Mouse (Mus musculus) forebrain, embryonic 16.5 days (tissue): ENCODE measurements at regions not wholly inside any gene's neighbourhood (a gene's known extent, or its start where the extent isn't known, plus 50 kb on each side); places are given as distances from the start of the nearest gene placed in this dataset.

Experiments used
- ATAC-seq: fragments of 200-750 bp; cut with Nextera tagmentation; 2 replicates; pipeline ENCODE4 v1.8.0; 2017; ENCODE audit warnings: mild to moderate bottlenecking, moderate library complexity
- H3K27ac ChIP-seq: fragments of 300-500 bp; sonication (generic); 2 replicates; pipeline ENCODE4 v1.5.1; 2014; ENCODE audit warnings: low read length, control low read depth
- H3K27me3 ChIP-seq: fragments of 300-500 bp; sonication (generic); replicated peaks from 2 replicates; pipeline ENCODE4 v1.6.1; 2014; ENCODE audit warnings: low read length; ENCODE audit not compliant: control insufficient read depth, insufficient read depth
- H3K36me3 ChIP-seq: fragments of 300-500 bp; sonication (generic); 2 replicates; pipeline ENCODE4 v1.6.1; 2014; ENCODE audit not compliant: control insufficient read depth, insufficient read depth
- H3K4me1 ChIP-seq: fragments of 300-500 bp; sonication (generic); replicated peaks from 2 replicates; pipeline ENCODE4 v1.6.1; 2014; ENCODE audit warnings: low read length; ENCODE audit not compliant: control insufficient read depth, insufficient read depth
- H3K4me2 ChIP-seq: fragments of 300-500 bp; sonication (generic); 2 replicates; pipeline ENCODE4 v1.6.1; 2014; ENCODE audit warnings: mild to moderate bottlenecking, low read length, control low read depth
- H3K4me3 ChIP-seq: fragments of 300-500 bp; sonication (generic); replicated peaks from 2 replicates; pipeline ENCODE4 v1.5.1; 2014; ENCODE audit warnings: mild to moderate bottlenecking, low read length, control low read depth
- H3K9ac ChIP-seq: fragments of 300-500 bp; sonication (generic); replicated peaks from 2 replicates; pipeline ENCODE4 v1.6.1; 2014; ENCODE audit warnings: low read depth, low read length, control low read depth
- H3K9me3 ChIP-seq: fragments of 300-500 bp; sonication (generic); 2 replicates; pipeline ENCODE4 v1.6.1; 2016; ENCODE audit warnings: low read length; ENCODE audit not compliant: control insufficient read depth
- WGBS: fragments of 180-500 bp; shearing (Covaris S2); extraction: QIAGEN DNeasy Blood & Tissue Kit; methylation state at CpG from one replicate; pipeline ENCODE4 v1.1.7; 2014; 5-methylcytosine and 5-hydroxymethylcytosine counted together

DNA sequence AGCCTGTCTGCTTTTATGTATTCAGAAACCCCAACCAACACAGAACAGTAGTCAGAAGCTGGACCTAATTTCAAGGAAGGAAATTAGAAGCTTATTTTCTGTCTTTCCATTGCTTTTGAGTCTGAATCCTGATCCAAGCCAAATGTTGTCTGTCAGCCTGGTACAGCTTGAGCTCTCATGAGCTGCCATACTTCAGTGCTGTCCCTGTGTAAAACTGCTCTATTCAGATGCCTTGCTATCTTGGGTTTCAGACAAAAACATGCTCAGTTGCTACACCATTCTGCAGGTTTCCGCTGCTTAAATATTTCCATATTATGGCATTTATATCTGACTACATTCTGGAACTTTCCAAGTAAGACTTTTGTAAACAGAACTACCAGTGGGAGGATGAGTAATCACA lies 1403.2 kb downstream of the Epha7 start:
- Histone ChIP-seq H3K4me3 (no peak overlapping the region), H3K36me3 (no peaks in the 10 kb centered on the region), H3K9me3 (no peaks in the 10 kb centered on the region), H3K27me3 (no peaks in the 10 kb centered on the region), H3K27ac (no peak overlapping the region), H3K9ac (no peak overlapping the region), H3K4me1 (no peaks in the 10 kb centered on the region), H3K4me2 (no peak overlapping the region)
- ATAC-seq: no peak
- 78% methylated on average over 1 of the region's 1 CpGs for WGBS

GRCm38 (mm10) chr4:30227139-30227538 lies 1414.2 kb downstream of the Epha7 start:
- H3K9ac ChIP-seq: no peak overlapping the region
- peak; percentile 84 for ATAC-seq
- no peak overlapping the region for H3K27ac ChIP-seq
- H3K4me2 ChIP-seq: no peak overlapping the region
- H3K9me3 ChIP-seq: no peaks in the 10 kb centered on the region
- H3K4me3 ChIP-seq: no peak overlapping the region
- no peaks in the 10 kb centered on the region for H3K36me3 ChIP-seq
- no peaks in the 10 kb centered on the region for H3K27me3 ChIP-seq
- H3K4me1 ChIP-seq: 0 out of 2 replicates have a peak, but pooled peaks cover 2% of the 10 kb centered on the region

- WGBS: 35% methylated on average over 2 of the region's 2 CpGs
- H3K27me3 ChIP-seq: no peaks in the 10 kb centered on the region
- H3K9me3 ChIP-seq: no peaks in the 10 kb centered on the region
- H3K4me1 ChIP-seq: no peaks in the 10 kb centered on the region
- H3K27ac ChIP-seq: no peak overlapping the region
- H3K9ac ChIP-seq: no peak overlapping the region
- H3K36me3 ChIP-seq: no peaks in the 10 kb centered on the region
- H3K4me3 ChIP-seq: no peak overlapping the region
- ATAC-seq: peak; percentile 83
- H3K4me2 ChIP-seq: no peak overlapping the region
These were observed 1449.2 kb downstream of the Epha7 start for GRCm38 (mm10) chr4:30262101-30262500.

DNA sequence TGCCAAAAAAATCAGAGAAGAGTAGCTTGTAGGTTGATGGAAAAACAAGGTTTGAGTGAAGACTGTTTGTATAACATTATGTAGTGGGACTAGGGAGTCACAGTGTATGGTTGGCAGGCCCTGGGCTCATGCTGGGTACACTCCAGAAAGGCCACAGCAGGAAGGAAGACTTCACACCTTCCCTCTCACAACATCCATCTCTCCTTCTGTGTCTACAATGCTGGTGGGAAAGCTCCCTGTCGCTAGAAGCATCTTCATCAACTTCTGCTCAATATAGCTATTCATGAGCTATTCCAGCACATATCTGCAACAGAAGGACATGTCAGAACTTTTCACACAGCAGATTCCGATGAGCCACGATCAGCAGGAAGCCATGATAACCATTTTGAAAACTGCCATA lies 1455.1 kb downstream of the Epha7 start:
- ATAC-seq: peak; percentile 92
- Histone ChIP-seq H3K27me3 (no peaks in the 10 kb centered on the region), H3K27ac (no peak overlapping the region), H3K4me1 (no peaks in the 10 kb centered on the region), H3K4me3 (no peak overlapping the region), H3K36me3 (no peaks in the 10 kb centered on the region), H3K9me3 (no peaks in the 10 kb centered on the region), H3K4me2 (no peak overlapping the region), H3K9ac (no peak overlapping the region)
- 59% methylated on average over 3 of the region's 3 CpGs for WGBS

GRCm38 (mm10) chr4:30270000-30270399 lies 1457.1 kb downstream of the Epha7 start:
- Histone ChIP-seq H3K36me3 (no peaks in the 10 kb centered on the region), H3K27ac (no peak overlapping the region), H3K4me3 (no peak overlapping the region), H3K9me3 (no peaks in the 10 kb centered on the region), H3K27me3 (no peaks in the 10 kb centered on the region), H3K4me2 (no peak overlapping the region), H3K4me1 (no peaks in the 10 kb centered on the region), H3K9ac (no peak overlapping the region)
- no peak for ATAC-seq

GRCm38 (mm10) chr4:30312438-30312837 lies 1499.5 kb downstream of the Epha7 start:
- 8% methylated on average over 2 of the region's 2 CpGs for WGBS
- no peaks in the 10 kb centered on the region for H3K9me3 ChIP-seq
- no peak overlapping the region for H3K27ac ChIP-seq
- H3K4me1 ChIP-seq: peaks cover 3% of the 10 kb centered on the region
- H3K36me3 ChIP-seq: no peaks in the 10 kb centered on the region
- no peak overlapping the region for H3K9ac ChIP-seq
- no peaks in the 10 kb centered on the region for H3K27me3 ChIP-seq
- no peak overlapping the region for H3K4me3 ChIP-seq
- no peak overlapping the region for H3K4me2 ChIP-seq
- no peak for ATAC-seq

GRCm38 (mm10) chr4:30312956-30313355 lies 1500.0 kb downstream of the Epha7 start:
- Histone ChIP-seq H3K4me3 (no peak overlapping the region), H3K9me3 (no peaks in the 10 kb centered on the region), H3K4me2 (no peak overlapping the region), H3K9ac (no peak overlapping the region), H3K27ac (no peak overlapping the region), H3K27me3 (no peaks in the 10 kb centered on the region), H3K36me3 (no peaks in the 10 kb centered on the region), H3K4me1 (peaks cover 3% of the 10 kb centered on the region)
- no peak for ATAC-seq
- WGBS: 30% methylated on average over 7 of the region's 7 CpGs

GRCm38 (mm10) chr4:30315348-30315747 lies 1502.4 kb downstream of the Epha7 start:
- H3K4me3 ChIP-seq: no peak overlapping the region
- H3K4me1 ChIP-seq: peaks cover 3% of the 10 kb centered on the region
- H3K36me3 ChIP-seq: no peaks in the 10 kb centered on the region
- no peaks in the 10 kb centered on the region for H3K27me3 ChIP-seq
- H3K4me2 ChIP-seq: no peak overlapping the region
- ATAC-seq: no peak
- WGBS: 65% methylated on average over 1 of the region's 1 CpGs
- H3K9ac ChIP-seq: no peak overlapping the region
- no peaks in the 10 kb centered on the region for H3K9me3 ChIP-seq
- no peak overlapping the region for H3K27ac ChIP-seq

DNA sequence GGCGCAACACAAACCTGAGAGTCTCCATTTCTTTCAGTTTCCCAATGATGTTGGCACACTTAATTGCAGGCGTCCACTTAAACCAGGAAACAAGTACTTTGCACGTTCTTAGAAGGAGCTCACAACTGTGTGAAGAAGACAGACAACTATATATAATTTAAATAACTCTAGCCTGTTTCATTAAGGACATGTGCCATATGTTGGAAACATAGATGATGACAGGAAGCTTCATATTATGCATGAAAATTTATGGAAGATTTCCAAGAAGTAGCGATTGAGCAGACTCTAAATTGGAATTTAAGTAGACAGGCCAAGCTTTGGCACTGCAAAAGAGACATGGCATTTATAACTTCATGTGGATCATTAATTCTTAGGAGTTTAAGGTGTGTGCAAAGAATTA lies 1504.1 kb downstream of the Epha7 start:
- no peak overlapping the region for H3K4me3 ChIP-seq
- 69% methylated on average over 4 of the region's 4 CpGs for WGBS
- ATAC-seq: 0 out of 2 replicates have a peak, but pooled peaks have one; percentile 45
- no peaks in the 10 kb centered on the region for H3K27me3 ChIP-seq
- no peaks in the 10 kb centered on the region for H3K9me3 ChIP-seq
- no peak overlapping the region for H3K27ac ChIP-seq
- H3K9ac ChIP-seq: no peak overlapping the region
- H3K4me2 ChIP-seq: no peak overlapping the region
- no peaks in the 10 kb centered on the region for H3K36me3 ChIP-seq
- H3K4me1 ChIP-seq: peaks cover 3% of the 10 kb centered on the region

DNA sequence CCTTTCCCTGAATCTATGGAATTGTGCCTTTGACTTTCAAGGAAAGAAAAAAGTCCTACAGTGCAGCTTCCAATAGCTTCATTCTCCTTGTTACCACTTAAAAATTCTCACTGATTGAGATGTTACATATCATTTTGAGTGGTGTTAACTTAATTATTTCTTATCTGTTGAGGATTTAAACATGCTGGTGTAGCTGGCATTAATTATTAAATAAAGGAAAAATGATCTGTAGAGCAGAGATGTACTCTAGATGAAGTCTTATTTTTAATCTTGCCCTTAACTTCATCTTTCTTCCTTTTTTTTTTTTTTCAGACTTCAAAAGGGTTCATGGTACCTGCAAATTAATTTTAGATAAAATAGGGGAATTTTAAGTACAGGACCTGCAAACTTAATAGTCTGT lies 1507.1 kb downstream of the Epha7 start:
- no peak overlapping the region for H3K4me2 ChIP-seq
- no peak for ATAC-seq
- no peaks in the 10 kb centered on the region for H3K27me3 ChIP-seq
- no peak overlapping the region for H3K9ac ChIP-seq
- H3K4me1 ChIP-seq: no peaks in the 10 kb centered on the region
- no peaks in the 10 kb centered on the region for H3K9me3 ChIP-seq
- H3K27ac ChIP-seq: no peak overlapping the region
- H3K36me3 ChIP-seq: no peaks in the 10 kb centered on the region
- no peak overlapping the region for H3K4me3 ChIP-seq
